ENCODE assay signal across 8 mouse cellular contexts in genomic region chr4:97758661-97759060, GRCm38 (mm10). TPM values are rescaled to one million over a fixed set of nuclear protein-coding genes. Genes with fewer than 3 reads are reported as not detected.
DNase-seq lines count a peak whose midpoint lies in the region; ATAC-seq lines count a peak whose summit lies in the region.

No protein-coding gene starts in this region.

- H3K9me3 ChIP-seq in lung, embryonic 15.5 days: no peaks in the 10 kb centered on the region
- H3K9me3 ChIP-seq in limb, embryonic 10.5 days (replicated peaks): no peaks in the 10 kb centered on the region
- no peaks in the 10 kb centered on the region for H3K9me3 ChIP-seq in stomach, embryonic 14.5 days (ENCODE audit: control insufficient read depth, low read depth, low read length)

- no peaks in the 10 kb centered on the region for H3K27me3 ChIP-seq in lung, embryonic 15.5 days
- H3K27me3 ChIP-seq in limb, embryonic 10.5 days (ENCODE audit: low read depth, poor library complexity, severe bottlenecking): peaks cover 75% of the 10 kb centered on the region
- no peaks in the 10 kb centered on the region for H3K27me3 ChIP-seq in stomach, embryonic 14.5 days (ENCODE audit: control insufficient read depth, insufficient read depth, low read length)

- intact Hi-C loops in heart, postnatal 10 days (cut with DNase I): no loop called here

- H3K36me3 ChIP-seq in lung, embryonic 15.5 days: no peaks in the 10 kb centered on the region
- no peaks in the 10 kb centered on the region for H3K36me3 ChIP-seq in limb, embryonic 10.5 days
- H3K36me3 ChIP-seq in stomach, embryonic 14.5 days (ENCODE audit: control insufficient read depth, insufficient read depth, low read length): no peaks in the 10 kb centered on the region

- no peak overlapping the region for H3K27ac ChIP-seq in lung, embryonic 15.5 days
- H3K27ac ChIP-seq in limb, embryonic 10.5 days: no peak overlapping the region
- H3K27ac ChIP-seq in stomach, embryonic 14.5 days (ENCODE audit: low read length): no peak overlapping the region

- peaks cover 7% of the 10 kb centered on the region; the same call in 1 of the 2 replicates for H3K4me1 ChIP-seq in lung, embryonic 15.5 days
- H3K4me1 ChIP-seq in limb, embryonic 10.5 days: peaks cover 30% of the 10 kb centered on the region
- 0 out of 2 replicates have a peak, but pooled peaks cover 3% of the 10 kb centered on the region for H3K4me1 ChIP-seq in stomach, embryonic 14.5 days (ENCODE audit: control insufficient read depth, insufficient read depth, low read length)

- 59% methylated on average over 3 of the region's 3 CpGs for WGBS in lung, embryonic 15.5 days
- WGBS in limb, embryonic 10.5 days: 19% methylated on average over 3 of the region's 3 CpGs
- WGBS in stomach, embryonic 14.5 days: 53% methylated on average over 3 of the region's 3 CpGs

- H3K9ac ChIP-seq in lung, embryonic 15.5 days: peak overlapping the region; percentile 36; the same call in 1 of the 2 replicates
- H3K9ac ChIP-seq in stomach, embryonic 14.5 days (replicated peaks; ENCODE audit: low read depth, low read length): no peak overlapping the region

- peak overlapping the region; percentile 54 for H3K4me3 ChIP-seq in lung, embryonic 15.5 days
- peak overlapping the region; percentile 60; the same call in 1 of the 2 replicates for H3K4me3 ChIP-seq in limb, embryonic 10.5 days
- no peak overlapping the region for H3K4me3 ChIP-seq in stomach, embryonic 14.5 days (ENCODE audit: low read depth, low read length)

- no peak for ATAC-seq in lung, embryonic 15.5 days (ENCODE audit: borderline replicate concordance, extremely low read depth, low FRiP score, low TSS enrichment)
- no peak for ATAC-seq in stomach, embryonic 14.5 days (ENCODE audit: insufficient number of reproducible peaks, insufficient read depth, low FRiP score, low read depth)

- H3K4me2 ChIP-seq in lung, embryonic 15.5 days: peak overlapping the region; percentile 70
- H3K4me2 ChIP-seq in stomach, embryonic 14.5 days (replicated peaks; ENCODE audit: low read depth, low read length): peak overlapping the region; percentile 69

- DNase-seq in heart, adult 11 months: peak; percentile 79
- no peak for DNase-seq in heart, postnatal 10 days
- no peak for DNase-seq in lung, postnatal 36 days
- no peak for DNase-seq in limb, embryonic 10.5 days (ENCODE audit: low spot score)
- no peak for DNase-seq in MN1 (ENCODE audit: low spot score)
- no peak for DNase-seq in c-Kit-positive CD71-positive TER-119-positive erythroid progenitor cells, embryonic 14.5 days (ENCODE audit: low spot score)

RNA-seq across cellular contexts. Expression of gene Nfia, which starts 13.9 kb away (rescaled TPM):
- total RNA-seq in heart, postnatal 10 days (2021): 100 to 1,000 TPM; 196 to 199 TPM
- polyA plus RNA-seq in lung, embryonic 15.5 days (2015; fragmentation: Nextera tagmentation; extraction: Ambion mirVana): 44.8 and 50.2 TPM in 2 replicates
- 6.7 and 21.3 TPM in 2 replicates for polyA plus RNA-seq in limb, embryonic 10.5 days (2016; fragmentation: Nextera tagmentation; extraction: Ambion mirVana)
- polyA plus RNA-seq in stomach, embryonic 14.5 days (2014; fragmentation: Nextera tagmentation; extraction: Ambion mirVana): 73.9 and 78.4 TPM in 2 replicates

RNA-seq across cellular contexts. Expression of gene E130114P18Rik, which starts 19.2 kb away (rescaled TPM):
- under 1 TPM; 0.34 to 0.47 TPM for total RNA-seq in heart, postnatal 10 days (2021)
- polyA plus RNA-seq in lung, embryonic 15.5 days (2015; fragmentation: Nextera tagmentation; extraction: Ambion mirVana): 0.44 and 0.99 TPM in 2 replicates
- polyA plus RNA-seq in limb, embryonic 10.5 days (2016; fragmentation: Nextera tagmentation; extraction: Ambion mirVana): 2.8 and 11.0 TPM in 2 replicates
- polyA plus RNA-seq in stomach, embryonic 14.5 days (2014; fragmentation: Nextera tagmentation; extraction: Ambion mirVana): 5.7 and 6.3 TPM in 2 replicates
